Mouse (Mus musculus) adrenal gland, postnatal 10 days (tissue): ENCODE data around the gene Cbx5. TPM values are rescaled to one million over a fixed set of nuclear protein-coding genes. Genes with fewer than 3 reads are reported as not detected.

Experiments
- DNase-seq: peaks from one replicate; pipeline ENCODE4 v3.0.0; 2021; ENCODE audit warnings: mixed read lengths
- microRNA-seq: library from miRNA; unstranded; fragments of <30 nt; microRNA quantifications from one replicate; pipeline ENCODE4 v1.2.0, GENCODE M21; 2021
- total RNA-seq, 2 experiments: library from RNA; stranded (reverse); gene quantifications; 2 replicates each; pipeline ENCODE4 v1.2.3; 2021

Gene Cbx5
- total RNA-seq, 2 experiments from 2014 or later: 66.6 to 85.8 TPM

GRCm38 (mm10) chr15:103144176-103144575 is 95.4 kb downstream of the Cbx5 start:
- no peak for DNase-seq

Small RNAs within 50 kb of the gene (microRNA-seq; reads per million reads assigned to microRNA genes)
- gene Mir148b: 290 reads per million, percentile 59 among the genes with 10 or more reads in this experiment

Other genes starting within 250 kb of the Cbx5 start
- 10 to 100 TPM; 17.0 to 21.0 TPM for gene Hoxc8, start 249.2 kb downstream of the Cbx5 start, total RNA-seq
- gene Hoxc6, start 241.6 kb downstream of the Cbx5 start, total RNA-seq: 10 to 100 TPM; 25.1 to 35.7 TPM
- 1 to 10 TPM; 6.1 to 9.2 TPM for gene Hoxc4, start 220.9 kb downstream of the Cbx5 start, total RNA-seq
- gene Smug1, start 72.7 kb downstream of the Cbx5 start, total RNA-seq: 10 to 100 TPM; 14.0 to 19.9 TPM
- 100 to 1,000 TPM; 248 to 299 TPM for gene Hnrnpa1, start 616 bp upstream of the Cbx5 start, total RNA-seq
- 1 to 10 TPM; 3.2 to 4.3 TPM for gene Nfe2, start 18.6 kb upstream of the Cbx5 start, total RNA-seq
- gene Copz1, start 32.9 kb upstream of the Cbx5 start, total RNA-seq: 100 to 1,000 TPM; 114 TPM
- gene Gpr84, start 70.8 kb upstream of the Cbx5 start, total RNA-seq: not detected
- 10 to 100 TPM; 20.1 to 24.2 TPM for gene Zfp385a, start 100.3 kb upstream of the Cbx5 start, total RNA-seq
- 10 to 100 TPM; 38.0 to 38.2 TPM for gene Itga5, start 126.9 kb upstream of the Cbx5 start, total RNA-seq
- not detected for gene Gtsf1, start 190.7 kb upstream of the Cbx5 start, total RNA-seq
- gene Gtsf2, start 208.7 kb upstream of the Cbx5 start, total RNA-seq: not detected
- 1 to 10 TPM; 6.4 to 7.2 TPM for gene Nckap1l, start 214.0 kb upstream of the Cbx5 start, total RNA-seq